Mouse (Mus musculus): Measurements from ENCODE around the gene Zfp715. TPM values are rescaled to one million over a fixed set of nuclear protein-coding genes. Genes with fewer than 3 reads are reported as not detected.
"Not testable (repeated sequence)": the region's sequence is repeated elsewhere in the genome, so short reads cannot be mapped to it uniquely, and the experiment has no call there.

Zfp715 gene
- total RNA-seq, 2 experiments from 2014 or later = 17.3 to 18.4 TPM

DNA sequence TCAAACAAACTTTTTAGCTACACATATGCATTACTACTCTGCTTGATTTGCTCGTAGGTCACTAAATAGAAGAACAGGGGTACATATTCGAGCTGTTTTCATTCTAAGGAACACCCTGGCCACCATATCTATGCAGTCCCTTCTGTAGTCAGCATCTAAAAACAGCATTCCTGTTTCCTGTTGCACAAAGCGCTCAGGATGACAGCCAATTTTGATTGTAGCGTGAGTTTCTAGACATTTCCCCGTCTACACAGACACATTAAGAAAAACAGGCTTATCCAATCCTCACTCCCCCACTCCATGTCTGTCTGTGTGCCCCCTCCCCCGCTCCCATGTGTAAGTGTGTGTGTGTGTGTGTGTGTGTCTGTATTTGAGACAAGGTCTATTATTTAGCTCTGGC, 1.5 kb downstream of the Zfp715 start:
- no peak for DNase-seq (ENCODE audit: low spot score)
- intact Hi-C loops (cut with DNase I) = loop anchor here (5.0 kb wide), 2 partner anchors 131 to 156 kb away; partner anchors contain the start of genes Cldnd2, Etfb and Gm45233

DNA sequence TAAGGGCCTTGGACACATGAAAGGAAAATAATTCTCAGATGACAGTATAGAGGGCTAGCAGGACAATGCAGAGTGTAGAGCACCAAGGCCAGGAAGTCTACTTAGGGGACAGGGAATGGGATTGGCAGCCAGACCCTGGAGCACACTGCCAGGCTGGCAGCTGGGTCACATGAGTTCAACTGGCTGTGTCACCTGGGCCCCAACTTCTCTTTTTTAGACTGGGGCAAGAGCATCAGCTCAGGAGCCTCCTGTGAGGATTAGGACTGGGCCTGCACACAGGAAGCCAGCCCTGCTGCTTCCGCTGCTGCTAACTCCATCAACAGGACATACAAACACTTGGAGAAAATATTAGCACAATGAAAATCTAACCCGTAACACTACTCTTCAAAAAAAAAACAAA, 4.0 kb downstream of the Zfp715 start:
- intact Hi-C loops (cut with DNase I) = no loop called here
- DNase-seq (ENCODE audit: low spot score) = peak; percentile 9

GRCm38 (mm10) chr7:43305235-43305634, 7.9 kb downstream of the Zfp715 start:
- intact Hi-C loops (cut with DNase I) = no loop called here
- no peak for DNase-seq (ENCODE audit: low spot score)

- intact Hi-C loops (cut with DNase I) = loop anchor here (10.0 kb wide), 1 partner anchor 273 kb away; the partner anchor contains the start of gene Zfp658
- no peak for DNase-seq (ENCODE audit: low spot score)
Measured at GRCm38 (mm10) chr7:43291524-43291923, 21.6 kb downstream of the Zfp715 start.

DNA sequence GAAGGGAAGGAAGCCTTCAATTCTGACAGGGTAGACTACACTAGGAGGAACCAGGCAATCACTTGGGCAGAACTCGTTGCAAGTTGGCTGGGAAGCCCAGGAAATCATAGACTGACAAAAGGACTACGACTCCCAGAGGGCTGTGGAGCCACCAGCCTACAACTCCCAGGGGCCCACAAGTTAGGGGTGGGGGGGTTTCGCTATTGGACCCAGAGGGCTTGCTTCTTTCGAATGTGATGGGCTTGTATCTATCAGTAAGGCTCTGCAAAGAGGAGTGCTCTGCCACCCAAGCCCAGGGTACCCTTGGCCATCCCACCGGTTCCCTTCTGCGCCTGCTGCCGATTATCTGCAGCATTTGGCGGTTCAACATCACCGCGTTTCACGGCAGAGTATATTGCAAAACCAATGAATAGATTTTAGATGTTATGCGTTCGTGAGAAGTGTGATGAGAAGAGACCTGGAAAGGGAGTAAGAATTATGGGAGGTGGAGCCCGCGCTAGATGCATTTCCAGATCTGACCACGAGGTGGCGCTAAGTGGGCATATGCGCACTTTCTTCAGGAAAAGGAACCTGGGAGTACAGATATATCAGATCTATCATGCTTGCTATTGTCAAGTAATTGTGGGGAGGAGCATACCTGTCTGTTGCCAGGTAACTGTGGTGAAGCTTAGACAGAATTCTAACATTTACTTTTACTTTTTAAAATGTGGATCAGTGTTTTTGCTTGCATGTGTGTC, 30.1 kb downstream of the Zfp715 start:
- DNase-seq (ENCODE audit: low spot score) = peak; percentile 27
- intact Hi-C loops (cut with DNase I) = loop anchor here (1.0 to 5.0 kb wide), 2 partner anchors 50 to 94 kb away; no protein-coding TSS in a partner anchor

DNA sequence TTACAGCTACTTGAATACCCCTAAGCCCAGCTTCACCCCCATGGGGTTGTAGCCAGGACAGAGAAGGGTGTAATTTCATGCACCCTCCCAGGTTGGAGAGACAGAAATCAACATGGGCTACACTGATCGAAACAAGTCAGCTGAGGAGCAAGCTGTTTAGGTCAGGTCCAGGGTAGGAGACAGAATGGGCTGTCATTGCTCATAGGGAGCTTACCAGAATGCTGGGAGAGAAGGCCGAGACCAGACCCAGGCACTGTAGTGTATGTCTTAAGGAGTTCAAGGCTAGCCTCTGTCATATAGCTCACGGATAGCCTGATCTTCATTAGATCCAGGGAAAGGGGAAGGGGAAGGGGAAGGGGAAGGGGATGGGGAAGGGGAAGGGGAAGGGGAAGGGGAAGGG, 30.6 kb downstream of the Zfp715 start:
- intact Hi-C loops (cut with DNase I) = loop anchor here (5.0 kb wide), 1 partner anchor 95 kb away; no protein-coding TSS in a partner anchor
- DNase-seq (ENCODE audit: low spot score) = no peak

DNA sequence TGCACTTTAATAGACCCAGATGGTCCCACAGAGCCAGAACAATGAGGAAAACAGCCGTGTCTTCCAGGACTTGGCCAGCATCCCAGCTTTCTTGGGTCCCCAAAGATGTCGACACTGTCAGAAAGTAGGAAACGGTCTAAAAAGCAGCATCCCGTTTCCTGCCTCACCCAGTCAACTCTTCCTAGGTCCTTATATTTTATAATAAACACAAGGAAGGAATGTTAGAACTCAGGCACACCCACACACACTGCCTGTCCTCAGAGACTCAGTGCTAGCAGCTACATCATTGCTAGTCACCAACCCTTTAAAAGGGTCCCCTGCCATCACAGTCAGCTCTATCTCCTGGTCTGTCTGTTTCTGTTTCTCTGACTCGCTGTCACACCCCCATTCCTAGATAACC, 35.7 kb downstream of the Zfp715 start:
- DNase-seq (ENCODE audit: low spot score) = peak; percentile 5
- intact Hi-C loops (cut with DNase I) = no loop called here

- DNase-seq (ENCODE audit: low spot score); intact Hi-C loops (cut with DNase I): not testable (repeated sequence)
Measured at GRCm38 (mm10) chr7:43276178-43276577, 36.9 kb downstream of the Zfp715 start.

DNA sequence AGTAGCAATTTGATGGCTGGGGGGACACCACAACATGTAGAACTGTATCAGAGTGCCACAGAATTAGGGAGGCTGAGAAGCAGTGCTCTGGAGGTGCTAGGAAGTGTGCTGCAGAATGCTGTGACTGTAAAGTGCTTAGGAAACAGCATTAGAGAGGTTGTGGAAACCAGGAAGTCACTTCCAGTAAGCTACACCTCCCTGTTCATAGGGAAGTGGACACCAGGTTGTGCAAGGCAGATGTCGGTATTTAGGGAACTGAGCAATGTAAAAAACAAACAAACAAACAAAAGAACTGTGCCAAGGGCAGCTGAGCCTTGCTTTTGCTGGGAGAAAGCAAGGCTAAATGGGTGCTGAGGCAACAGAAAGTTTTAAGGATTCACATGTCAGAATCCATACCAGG, 39.6 kb downstream of the Zfp715 start:
- intact Hi-C loops (cut with DNase I) = no loop called here
- no peak for DNase-seq (ENCODE audit: low spot score)

DNA sequence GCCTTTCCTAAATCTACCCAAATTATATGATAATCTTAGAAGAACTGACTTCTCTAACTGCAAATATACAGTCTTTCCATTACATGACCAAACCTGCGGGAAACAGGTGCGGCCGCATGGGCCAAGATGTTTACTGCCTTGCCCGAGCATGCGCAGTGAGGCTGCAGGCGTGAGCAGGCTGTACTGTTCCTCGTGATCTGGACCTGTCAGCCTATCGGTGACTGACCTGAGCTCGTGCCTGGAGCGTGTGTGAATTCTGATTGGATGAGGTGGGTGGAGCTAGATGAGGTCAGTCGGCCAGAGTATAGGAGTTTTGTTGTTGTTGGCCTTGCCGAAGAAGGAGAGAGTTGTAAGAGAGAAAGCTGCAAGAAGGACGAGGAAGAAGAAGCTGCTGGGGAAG, 45.7 kb downstream of the Zfp715 start:
- intact Hi-C loops (cut with DNase I); DNase-seq (ENCODE audit: low spot score): not testable (repeated sequence)

DNA sequence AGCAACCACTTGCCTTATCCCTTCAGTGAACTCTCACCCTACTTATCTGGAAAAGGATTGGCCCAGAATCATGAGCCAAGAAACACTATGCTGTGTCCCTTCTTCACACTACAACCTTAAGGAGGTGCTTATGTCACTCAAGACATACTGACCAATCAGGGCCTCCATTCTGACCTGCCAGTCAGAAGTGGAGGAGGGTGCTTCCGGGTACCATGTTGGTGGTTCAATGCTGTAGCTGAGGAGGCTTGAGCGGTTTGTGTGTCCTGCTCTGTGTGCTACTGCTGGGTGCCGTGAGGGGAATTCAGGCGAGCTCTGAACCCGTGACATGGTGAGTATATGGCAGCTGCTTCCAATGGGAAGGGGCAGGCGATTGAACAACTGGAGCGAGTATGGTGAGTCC, 59.6 kb downstream of the Zfp715 start:
- intact Hi-C loops (cut with DNase I) = no loop called here
- DNase-seq (ENCODE audit: low spot score) = no peak

GRCm38 (mm10) chr7:43250718-43251117, 62.4 kb downstream of the Zfp715 start:
- not testable (repeated sequence) for DNase-seq (ENCODE audit: low spot score)

More at GRCm38 (mm10) chr7:43250718-43251117, 62.4 kb downstream of the Zfp715 start:
- intact Hi-C loops (cut with DNase I) = loop anchor here (2.0 kb wide), 1 partner anchor 80 kb away; no protein-coding TSS in a partner anchor

Other genes starting within 250 kb of the Zfp715 start
- not detected for gene Zfp936, start 199.1 kb downstream of the Zfp715 start, total RNA-seq (2021)
- not detected for gene Siglecf, start 38.0 kb upstream of the Zfp715 start, total RNA-seq (2021)
- under 1 TPM; 0.13 to 0.14 TPM for gene Siglecg, start 94.9 kb upstream of the Zfp715 start, total RNA-seq (2021)
- gene Lim2, start 114.4 kb upstream of the Zfp715 start, total RNA-seq (2021) = not detected
- not detected for gene Nkg7, start 123.8 kb upstream of the Zfp715 start, total RNA-seq (2021)
- not detected for gene Cldnd2, start 127.5 kb upstream of the Zfp715 start, total RNA-seq (2021)
- gene Etfb, start 130.8 kb upstream of the Zfp715 start, total RNA-seq (2021) = 1,000 to 10,000 TPM; 1,293 to 1,340 TPM
- under 1 TPM; 0.39 to 0.61 TPM for gene Gm45233, start 130.8 kb upstream of the Zfp715 start, total RNA-seq (2021)
- 1 to 10 TPM in 1 of 2 experiments, under 1 TPM in 1; 0.81 to 1.8 TPM for gene Vsig10l, start 149.9 kb upstream of the Zfp715 start, total RNA-seq (2021)
- under 1 TPM; 0.13 to 0.22 TPM for gene Iglon5, start 176.8 kb upstream of the Zfp715 start, total RNA-seq (2021)
- not detected for gene 4931406B18Rik, start 192.6 kb upstream of the Zfp715 start, total RNA-seq (2021)
- 1 to 10 TPM; 3.2 to 3.4 TPM for gene Cd33, start 231.1 kb upstream of the Zfp715 start, total RNA-seq (2021)
- 1 to 10 TPM in 1 of 2 experiments, under 1 TPM in 1; 0.70 to 1.1 TPM for gene Zfp658, start 249.0 kb upstream of the Zfp715 start, total RNA-seq (2021)

All from heart, postnatal 25 days (tissue).